Mouse (Mus musculus) heart, embryonic 11.5 days (tissue): Measurements from ENCODE around the gene Atrx. TPM values are rescaled to one million over a fixed set of nuclear protein-coding genes. Genes with fewer than 3 reads are reported as not detected.
"Not testable (repeated sequence)": the region's sequence is repeated elsewhere in the genome, so short reads cannot be mapped to it uniquely, and the experiment has no call there.

Source experiments
- ATAC-seq: fragments of 200-750 bp; cut with Nextera tagmentation; replicated peaks from 2 replicates; pipeline ENCODE4 v1.8.0; 2017; ENCODE audit warnings: moderate library complexity; ENCODE audit not compliant: insufficient number of reproducible peaks, low FRiP score, low TSS enrichment
- H3K27ac ChIP-seq: fragments of 300-500 bp; sonication (generic); 2 replicates; pipeline ENCODE4 v1.5.1; 2014; ENCODE audit warnings: mild to moderate bottlenecking, low read depth, low read length
- H3K27me3 ChIP-seq: fragments of 300-500 bp; sonication (generic); 2 replicates; pipeline ENCODE4 v1.6.1; 2014; ENCODE audit warnings: mild to moderate bottlenecking, low read length, mixed read lengths; ENCODE audit not compliant: control insufficient read depth, insufficient read depth
- H3K36me3 ChIP-seq: fragments of 300-500 bp; sonication (generic); 2 replicates; pipeline ENCODE4 v1.6.1; 2014; ENCODE audit warnings: mild to moderate bottlenecking, low read length, moderate library complexity, mixed read lengths; ENCODE audit not compliant: control insufficient read depth, insufficient read depth
- H3K4me1 ChIP-seq: fragments of 300-500 bp; sonication (generic); 2 replicates; pipeline ENCODE4 v1.6.1; 2014; ENCODE audit warnings: low read length; ENCODE audit not compliant: control insufficient read depth, insufficient read depth
- H3K4me2 ChIP-seq: fragments of 300-500 bp; sonication (generic); 2 replicates; pipeline ENCODE4 v1.6.1; 2014; ENCODE audit warnings: mild to moderate bottlenecking, moderate library complexity
- H3K4me3 ChIP-seq: fragments of 300-500 bp; sonication (generic); 2 replicates; pipeline ENCODE4 v1.5.1; 2014; ENCODE audit warnings: low read depth, low read length
- H3K9ac ChIP-seq: fragments of 300-500 bp; sonication (generic); 2 replicates; pipeline ENCODE4 v1.6.1; 2014; ENCODE audit warnings: mild to moderate bottlenecking, low read depth, low read length, moderate library complexity
- H3K9me3 ChIP-seq: fragments of 300-500 bp; sonication (generic); replicated peaks from 2 replicates; pipeline ENCODE4 v1.6.1; 2016; ENCODE audit warnings: low read length; ENCODE audit not compliant: control insufficient read depth
- WGBS: fragments of 180-500 bp; shearing (Covaris S2); extraction: QIAGEN DNeasy Blood & Tissue Kit; methylation state at CpG from one replicate; pipeline ENCODE4 v1.1.7; 2014; ENCODE audit not compliant: insufficient replicate concordance; 5-methylcytosine and 5-hydroxymethylcytosine counted together
- polyA plus RNA-seq: library from polyadenylated mRNA; unstranded; fragments of >200 nt; fragmentation: Nextera tagmentation; extraction: Ambion mirVana; gene quantifications from 2 replicates; pipeline ENCODE4 v1.2.1, GENCODE M21; 2014

Atrx gene
- polyA plus RNA-seq, 1 experiment from 2014 or later: 143 TPM

DNA sequence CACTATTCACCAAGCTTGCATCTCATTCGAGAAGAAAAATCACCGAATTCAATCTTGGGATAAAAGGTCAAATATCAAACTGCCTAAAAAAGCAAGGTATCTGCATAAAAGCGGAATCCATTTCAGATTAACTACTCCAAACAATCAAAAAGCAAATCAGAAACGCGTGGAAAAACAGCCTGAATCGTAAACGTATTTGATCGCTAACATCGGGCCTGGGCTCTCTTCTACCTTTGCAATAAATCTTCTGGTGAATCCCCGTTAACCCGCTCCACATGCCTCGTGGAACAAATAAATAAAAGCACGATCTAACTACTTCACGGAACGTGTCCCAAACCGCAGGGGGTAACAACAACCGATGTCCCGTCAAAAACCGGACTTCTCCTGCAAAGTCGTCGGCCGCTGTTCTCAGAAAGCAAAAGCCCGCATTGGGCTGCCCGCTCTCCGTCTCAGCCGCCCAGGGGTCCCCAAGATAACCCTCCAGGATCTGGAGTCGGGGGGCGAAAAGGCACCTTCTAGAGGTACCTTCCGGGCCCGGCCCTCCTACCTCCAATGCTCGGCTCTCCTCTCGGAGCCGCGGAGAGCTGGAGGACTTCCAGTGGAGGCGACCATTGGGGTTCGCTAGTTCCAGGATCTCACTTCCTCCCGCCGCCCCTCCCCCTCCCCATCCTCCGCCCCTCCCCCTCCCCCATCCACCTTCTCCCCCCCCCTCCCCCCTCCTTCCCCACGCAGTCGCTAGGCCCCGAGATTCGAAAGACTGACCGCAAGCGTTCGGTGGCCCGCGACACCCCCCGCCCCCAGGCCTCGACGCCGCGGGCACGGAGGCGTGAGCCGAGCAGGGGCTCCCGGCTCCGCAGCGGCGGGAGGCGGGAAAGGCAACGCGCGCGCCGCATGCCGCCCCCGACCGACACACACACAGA, 1.0 kb downstream of the Atrx start:
- no peaks in the 10 kb centered on the region; the same call in 1 of the 2 replicates for H3K9me3 ChIP-seq
- H3K27ac ChIP-seq: peak overlapping the region; percentile 95
- peak overlapping the region; percentile 94 for H3K9ac ChIP-seq
- 13% methylated on average over 47 of the region's 69 CpGs for WGBS
- peak overlapping the region; percentile 71 for H3K4me3 ChIP-seq
- H3K4me1 ChIP-seq: peaks cover 4% of the 10 kb centered on the region
- no peaks in the 10 kb centered on the region for H3K36me3 ChIP-seq
- ATAC-seq: 0 out of 2 replicates have a peak, but pooled peaks have one; percentile 20
- H3K4me2 ChIP-seq: peak overlapping the region; percentile 63
- no peaks in the 10 kb centered on the region for H3K27me3 ChIP-seq

- no peak for ATAC-seq
- Histone ChIP-seq H3K4me1 (peaks cover 4% of the 10 kb centered on the region), H3K27ac (no peak overlapping the region), H3K36me3 (no peaks in the 10 kb centered on the region), H3K9ac (no peak overlapping the region), H3K9me3 (no peaks in the 10 kb centered on the region; the same call in 1 of the 2 replicates), H3K27me3 (no peaks in the 10 kb centered on the region), H3K4me3 (no peak overlapping the region; the same call in 1 of the 2 replicates), H3K4me2 (peak overlapping the region; percentile 63)
- WGBS: 59% methylated on average over 12 of the region's 12 CpGs
Observed at GRCm38 (mm10) chrX:105926121-105926735, 3.0 kb downstream of the Atrx start.

- no peak overlapping the region for H3K9ac ChIP-seq
- peaks cover 4% of the 10 kb centered on the region for H3K4me1 ChIP-seq
- H3K27ac ChIP-seq: no peak overlapping the region
- WGBS: 86% methylated on average over 5 of the region's 5 CpGs
- no peak overlapping the region for H3K4me2 ChIP-seq
- ATAC-seq: no peak
- H3K36me3 ChIP-seq: no peaks in the 10 kb centered on the region
- H3K4me3 ChIP-seq: no peak overlapping the region
- no peaks in the 10 kb centered on the region for H3K27me3 ChIP-seq
- no peaks in the 10 kb centered on the region; the same call in 1 of the 2 replicates for H3K9me3 ChIP-seq
Observed at GRCm38 (mm10) chrX:105924326-105925070, 4.7 kb downstream of the Atrx start.

GRCm38 (mm10) chrX:105923896-105924295, 5.3 kb downstream of the Atrx start:
- no peak overlapping the region for H3K4me2 ChIP-seq
- H3K27me3 ChIP-seq: no peaks in the 10 kb centered on the region
- no peak overlapping the region for H3K9ac ChIP-seq
- H3K36me3 ChIP-seq: no peaks in the 10 kb centered on the region
- no peak overlapping the region for H3K4me3 ChIP-seq
- peaks cover 4% of the 10 kb centered on the region for H3K4me1 ChIP-seq
- no peak overlapping the region for H3K27ac ChIP-seq
- no peaks in the 10 kb centered on the region; the same call in 1 of the 2 replicates for H3K9me3 ChIP-seq
- ATAC-seq: no peak
- WGBS: no CpG with 5 or more reads among the region's 1 CpGs

GRCm38 (mm10) chrX:105922986-105923385, 6.2 kb downstream of the Atrx start:
- ATAC-seq, H3K27me3 ChIP-seq, H3K36me3 ChIP-seq, H3K4me1 ChIP-seq, H3K27ac ChIP-seq, H3K9ac ChIP-seq, H3K9me3 ChIP-seq, H3K4me2 ChIP-seq, H3K4me3 ChIP-seq: not testable (repeated sequence)
- WGBS: 87% methylated on average over 7 of the region's 7 CpGs

DNA sequence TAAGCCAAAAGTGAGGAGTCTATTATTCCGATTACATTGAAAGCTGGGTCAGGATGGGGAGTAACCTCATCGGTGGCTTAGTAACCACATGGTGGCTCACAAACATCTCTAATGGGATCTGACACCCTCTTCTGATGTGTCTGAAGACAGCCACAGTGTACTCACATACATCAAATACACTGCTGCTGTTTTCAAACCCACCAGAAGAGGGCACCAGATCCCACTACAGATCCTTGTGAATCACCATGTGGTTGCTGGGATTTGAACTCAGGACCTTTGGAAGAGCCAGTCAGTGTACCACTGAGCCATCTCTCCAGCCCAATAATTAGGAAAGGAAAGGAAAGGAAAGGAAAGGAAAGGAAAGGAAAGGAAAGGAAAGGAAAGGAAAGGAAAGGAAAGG, 7.8 kb downstream of the Atrx start:
- H3K27ac ChIP-seq: no peak overlapping the region
- H3K36me3 ChIP-seq: no peaks in the 10 kb centered on the region
- H3K9ac ChIP-seq: no peak overlapping the region
- no peak overlapping the region for H3K4me3 ChIP-seq
- H3K9me3 ChIP-seq: no peaks in the 10 kb centered on the region; the same call in 1 of the 2 replicates
- H3K4me1 ChIP-seq: peaks cover 4% of the 10 kb centered on the region
- H3K27me3 ChIP-seq: no peaks in the 10 kb centered on the region
- H3K4me2 ChIP-seq: no peak overlapping the region
- 85% methylated on average over 2 of the region's 2 CpGs for WGBS
- no peak for ATAC-seq

GRCm38 (mm10) chrX:105911728-105912127, 17.5 kb downstream of the Atrx start:
- no peak for ATAC-seq
- Histone ChIP-seq H3K4me3 (no peak overlapping the region), H3K9ac (no peak overlapping the region), H3K27me3 (no peaks in the 10 kb centered on the region), H3K4me2 (no peak overlapping the region), H3K27ac (no peak overlapping the region), H3K4me1 (0 out of 2 replicates have a peak, but pooled peaks cover 3% of the 10 kb centered on the region), H3K9me3 (no peaks in the 10 kb centered on the region), H3K36me3 (no peaks in the 10 kb centered on the region)
- WGBS: 56% methylated on average over 3 of the region's 3 CpGs

DNA sequence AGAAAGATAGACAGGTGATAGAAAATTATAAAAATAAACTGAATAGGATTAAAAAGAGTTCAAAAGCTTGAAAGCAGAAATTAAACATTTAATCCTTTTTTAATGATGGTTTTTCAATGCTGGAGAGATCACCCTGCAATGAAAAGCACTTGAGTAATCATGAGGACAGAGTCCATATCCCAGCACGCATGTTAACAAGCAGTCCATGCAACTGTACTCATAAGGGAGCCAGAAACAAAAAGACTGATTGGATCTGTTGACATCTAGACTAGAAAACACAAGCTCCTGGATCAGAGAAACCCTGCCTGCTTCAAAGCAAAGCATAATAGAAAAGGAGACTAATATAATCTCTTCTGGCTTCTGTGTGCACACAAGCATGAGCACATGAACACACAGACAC, 27.6 kb downstream of the Atrx start:
- no peak overlapping the region for H3K4me3 ChIP-seq
- H3K27ac ChIP-seq: no peak overlapping the region
- no peak for ATAC-seq
- no peak overlapping the region for H3K9ac ChIP-seq
- no peaks in the 10 kb centered on the region for H3K36me3 ChIP-seq
- H3K4me2 ChIP-seq: no peak overlapping the region
- no peaks in the 10 kb centered on the region for H3K9me3 ChIP-seq
- no peaks in the 10 kb centered on the region for H3K4me1 ChIP-seq
- no peaks in the 10 kb centered on the region for H3K27me3 ChIP-seq
- 77% methylated on average over 1 of the region's 1 CpGs for WGBS
